Mouse (Mus musculus): ENCODE measurements around the gene Pafah1b3. TPM values are rescaled to one million over a fixed set of nuclear protein-coding genes. Genes with fewer than 3 reads are reported as not detected.
A peak's percentile ranks its signal among the peaks of the same experiment; 100 is the strongest.
"Not testable (repeated sequence)": the region's sequence is repeated elsewhere in the genome, so short reads cannot be mapped to it uniquely, and the experiment has no call there.

Pafah1b3 gene
- polyA plus RNA-seq (2016; fragmentation: Nextera tagmentation; extraction: Ambion mirVana): 246 and 257 TPM in 2 replicates

- Histone ChIP-seq H3K4me1 (peaks cover 37% of the 10 kb centered on the region), H3K36me3 (replicated peaks) (peaks cover 36% of the 10 kb centered on the region), H3K27ac (peak within 1 kb of the TSS; percentile 95), H3K9me3 (0 out of 2 replicates have a peak, but pooled peaks cover 4% of the 10 kb centered on the region), H3K4me3 (peak within 1 kb of the TSS; percentile 96), H3K27me3 (ENCODE audit: poor library complexity, severe bottlenecking) (peaks cover 4% of the 10 kb centered on the region; the same call in 1 of the 2 replicates)
- DNase-seq (ENCODE audit: extremely low spot score, low spot score): peak; percentile 91
- under 1% methylated on average over 52 of the region's 52 CpGs for WGBS
These were observed at the start of gene Pafah1b3 for GRCm38 (mm10) chr7:25297454-25298325. TSS of gene Pafah1b3 (minus strand) at chr7:25297986.

- Histone ChIP-seq H3K4me1 (peaks cover 7% of the 10 kb centered on the region; the same call in 1 of the 2 replicates), H3K27ac (no peak overlapping the region), H3K9me3 (no peaks in the 10 kb centered on the region), H3K36me3 (replicated peaks) (peaks cover 89% of the 10 kb centered on the region), H3K4me3 (no peak overlapping the region), H3K27me3 (ENCODE audit: poor library complexity, severe bottlenecking) (no peaks in the 10 kb centered on the region)
- WGBS: 85% methylated on average over 20 of the region's 20 CpGs
- DNase-seq (ENCODE audit: extremely low spot score, low spot score): no peak
These were observed 43.4 kb upstream of the Pafah1b3 start for GRCm38 (mm10) chr7:25341000-25341784.

- 91% methylated on average over 9 of the region's 9 CpGs for WGBS
- peaks cover 88% of the 10 kb centered on the region for H3K36me3 ChIP-seq (replicated peaks)
- H3K4me1 ChIP-seq: peaks cover 7% of the 10 kb centered on the region; the same call in 1 of the 2 replicates
- H3K4me3 ChIP-seq: no peak overlapping the region
- H3K27me3 ChIP-seq (ENCODE audit: poor library complexity, severe bottlenecking): no peaks in the 10 kb centered on the region
- no peaks in the 10 kb centered on the region for H3K9me3 ChIP-seq
- H3K27ac ChIP-seq: no peak overlapping the region
- no peak for DNase-seq (ENCODE audit: extremely low spot score, low spot score)
These were observed 41.5 kb upstream of the Pafah1b3 start for GRCm38 (mm10) chr7:25339329-25339728.

DNA sequence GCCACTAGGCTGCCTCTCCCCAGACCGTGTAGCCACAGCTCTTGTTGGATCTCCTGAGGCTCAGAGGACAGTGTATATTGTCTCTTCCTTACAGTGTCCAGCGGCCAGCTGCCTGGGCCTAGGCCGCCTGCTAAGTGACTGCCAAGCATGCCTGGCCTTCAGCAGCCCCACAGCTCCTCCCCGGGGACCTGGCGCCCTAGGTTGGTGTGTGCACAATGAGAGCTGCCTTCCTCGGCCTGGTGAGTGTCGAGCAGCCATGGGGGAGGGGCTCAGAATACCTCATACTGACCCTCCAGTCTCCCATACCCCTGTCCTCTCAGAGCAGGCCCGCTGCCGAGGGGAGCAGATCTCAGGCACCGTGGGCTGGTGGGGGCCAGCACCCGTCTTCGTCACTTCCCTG lies 36.7 kb upstream of the Pafah1b3 start:
- no peaks in the 10 kb centered on the region for H3K27me3 ChIP-seq (ENCODE audit: poor library complexity, severe bottlenecking)
- no peaks in the 10 kb centered on the region for H3K9me3 ChIP-seq
- no peak for DNase-seq (ENCODE audit: extremely low spot score, low spot score)
- 0 out of 2 replicates have a peak, but pooled peaks cover 11% of the 10 kb centered on the region for H3K4me1 ChIP-seq
- H3K27ac ChIP-seq: no peak overlapping the region
- no peak overlapping the region for H3K4me3 ChIP-seq
- 85% methylated on average over 12 of the region's 12 CpGs for WGBS
- peaks cover 86% of the 10 kb centered on the region for H3K36me3 ChIP-seq (replicated peaks)

- no peak overlapping the region for H3K27ac ChIP-seq
- H3K4me1 ChIP-seq: 0 out of 2 replicates have a peak, but pooled peaks cover 11% of the 10 kb centered on the region
- peak; percentile 80 for DNase-seq (ENCODE audit: extremely low spot score, low spot score)
- H3K36me3 ChIP-seq (replicated peaks): peaks cover 83% of the 10 kb centered on the region
- WGBS: 43% methylated on average over 16 of the region's 16 CpGs
- H3K27me3 ChIP-seq (ENCODE audit: poor library complexity, severe bottlenecking): no peaks in the 10 kb centered on the region
- H3K9me3 ChIP-seq: no peaks in the 10 kb centered on the region
- no peak overlapping the region for H3K4me3 ChIP-seq
These were observed 36.0 kb upstream of the Pafah1b3 start for GRCm38 (mm10) chr7:25333596-25334307.

- Histone ChIP-seq H3K9me3 (0 out of 2 replicates have a peak, but pooled peaks cover 2% of the 10 kb centered on the region), H3K27me3 (ENCODE audit: poor library complexity, severe bottlenecking) (no peaks in the 10 kb centered on the region), H3K27ac (no peak overlapping the region), H3K4me3 (no peak overlapping the region), H3K36me3 (replicated peaks) (peaks cover 59% of the 10 kb centered on the region), H3K4me1 (peaks cover 20% of the 10 kb centered on the region)
- no peak for DNase-seq (ENCODE audit: extremely low spot score, low spot score)
- WGBS: 80% methylated on average over 8 of the region's 8 CpGs
These were observed 28.4 kb upstream of the Pafah1b3 start for GRCm38 (mm10) chr7:25326233-25326632.

DNA sequence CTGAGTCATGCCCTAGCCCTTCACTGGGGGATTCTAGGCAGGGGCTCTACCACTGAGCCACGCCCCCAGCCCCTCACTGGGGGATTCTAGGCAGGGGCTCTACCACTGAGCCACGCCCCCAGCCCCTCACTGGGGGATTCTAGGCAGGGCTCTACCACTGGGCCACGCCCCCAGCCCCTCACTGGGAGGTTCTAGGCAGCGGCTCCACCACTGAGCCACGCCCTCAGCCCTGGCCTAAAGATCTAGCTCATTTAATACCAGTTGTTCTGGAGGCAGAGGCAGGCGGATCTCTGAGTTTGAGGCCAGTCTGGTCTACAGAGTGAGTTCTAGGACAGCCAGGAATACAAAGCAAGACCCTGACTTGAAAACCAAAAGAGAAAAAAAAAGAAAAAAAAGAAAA lies 27.6 kb upstream of the Pafah1b3 start:
- not testable (repeated sequence) for H3K9me3 ChIP-seq; H3K27me3 ChIP-seq (ENCODE audit: poor library complexity, severe bottlenecking); H3K4me3 ChIP-seq; H3K27ac ChIP-seq; DNase-seq (ENCODE audit: extremely low spot score, low spot score)
- WGBS: 93% methylated on average over 6 of the region's 6 CpGs
- Histone ChIP-seq H3K4me1 (peaks cover 24% of the 10 kb centered on the region), H3K36me3 (replicated peaks) (peaks cover 51% of the 10 kb centered on the region)

- H3K4me1 ChIP-seq: peaks cover 26% of the 10 kb centered on the region
- H3K4me3 ChIP-seq: no peak overlapping the region
- H3K27ac ChIP-seq: no peak overlapping the region
- no peak for DNase-seq (ENCODE audit: extremely low spot score, low spot score)
- H3K27me3 ChIP-seq (ENCODE audit: poor library complexity, severe bottlenecking): no peaks in the 10 kb centered on the region
- peaks cover 41% of the 10 kb centered on the region for H3K36me3 ChIP-seq (replicated peaks)
- 0 out of 2 replicates have a peak, but pooled peaks cover 2% of the 10 kb centered on the region for H3K9me3 ChIP-seq
- WGBS: 94% methylated on average over 2 of the region's 2 CpGs
These were observed 25.4 kb upstream of the Pafah1b3 start for GRCm38 (mm10) chr7:25323219-25323618.

GRCm38 (mm10) chr7:25322058-25322484 lies 24.3 kb upstream of the Pafah1b3 start:
- Histone ChIP-seq H3K27me3 (ENCODE audit: poor library complexity, severe bottlenecking) (no peaks in the 10 kb centered on the region), H3K4me3 (peak overlapping the region; percentile 36), H3K9me3 (0 out of 2 replicates have a peak, but pooled peaks cover 2% of the 10 kb centered on the region), H3K27ac (peak overlapping the region; percentile 89), H3K36me3 (replicated peaks) (peaks cover 30% of the 10 kb centered on the region), H3K4me1 (peaks cover 36% of the 10 kb centered on the region)
- WGBS: 1% methylated on average over 6 of the region's 6 CpGs
- DNase-seq (ENCODE audit: extremely low spot score, low spot score): peak; percentile 76

DNA sequence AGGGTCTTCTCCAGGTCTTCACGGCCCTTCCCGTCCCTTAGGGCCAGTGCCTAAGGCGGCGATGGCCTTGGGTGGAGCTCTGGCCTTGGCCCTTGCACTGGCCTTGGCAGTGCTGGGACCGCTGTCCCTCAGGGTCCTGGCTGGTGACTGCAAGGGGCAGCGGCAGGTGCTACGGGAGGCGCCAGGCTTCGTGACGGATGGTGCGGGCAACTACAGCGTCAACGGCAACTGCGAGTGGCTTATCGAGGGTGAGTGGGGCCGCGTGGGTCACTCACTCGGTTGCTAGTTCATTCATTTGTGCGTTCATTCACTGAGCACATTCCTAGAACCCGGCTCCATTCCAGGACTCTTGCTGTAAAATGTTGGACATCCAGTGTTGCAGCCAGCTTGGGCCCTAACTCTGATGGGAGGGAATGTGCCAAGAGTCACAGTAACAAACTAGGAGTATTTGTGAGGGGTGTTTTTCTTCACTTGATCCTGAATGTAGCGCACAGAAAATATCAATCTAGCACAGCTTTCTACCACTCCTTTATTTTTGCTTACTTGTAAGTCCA lies 19.7 kb upstream of the Pafah1b3 start:
- H3K4me1 ChIP-seq: peaks cover 57% of the 10 kb centered on the region
- peak overlapping the region; percentile 78 for H3K4me3 ChIP-seq
- DNase-seq (ENCODE audit: extremely low spot score, low spot score): no peak
- peaks cover 37% of the 10 kb centered on the region for H3K27me3 ChIP-seq (ENCODE audit: poor library complexity, severe bottlenecking)
- no peaks in the 10 kb centered on the region for H3K9me3 ChIP-seq
- peaks cover 8% of the 10 kb centered on the region for H3K36me3 ChIP-seq (replicated peaks)
- WGBS: 19% methylated on average over 21 of the region's 21 CpGs
- H3K27ac ChIP-seq: peak overlapping the region; percentile 92

GRCm38 (mm10) chr7:25316532-25317445 lies 19.0 kb upstream of the Pafah1b3 start, which contains the start of gene Megf8:
TSS of gene Megf8 (plus strand) at chr7:25317164.
- peak within 1 kb of the TSS; percentile 78 for H3K4me3 ChIP-seq
- peaks cover 8% of the 10 kb centered on the region for H3K36me3 ChIP-seq (replicated peaks)
- H3K27me3 ChIP-seq (ENCODE audit: poor library complexity, severe bottlenecking): peaks cover 45% of the 10 kb centered on the region
- peak within 1 kb of the TSS; percentile 92 for H3K27ac ChIP-seq
- under 1% methylated on average over 52 of the region's 52 CpGs for WGBS
- DNase-seq (ENCODE audit: extremely low spot score, low spot score): peak; percentile 95
- peaks cover 49% of the 10 kb centered on the region for H3K4me1 ChIP-seq
- H3K9me3 ChIP-seq: no peaks in the 10 kb centered on the region

Measured in forebrain, embryonic 10.5 days (tissue).